Mouse (Mus musculus) lung, embryonic 16.5 days (tissue): ENCODE data around the gene Hist1h3c. TPM values are rescaled to one million over a fixed set of nuclear protein-coding genes. Genes with fewer than 3 reads are reported as not detected.
"Not testable (repeated sequence)": the region's sequence is repeated elsewhere in the genome, so short reads cannot be mapped to it uniquely, and the experiment has no call there.

Experiments used
- ATAC-seq: fragments of 200-750 bp; cut with Nextera tagmentation; 2 replicates; pipeline ENCODE4 v1.8.0; 2017; ENCODE audit warnings: low read depth, mild to moderate bottlenecking, moderate library complexity
- H3K27ac ChIP-seq: fragments of 300-500 bp; sonication (generic); 2 replicates; pipeline ENCODE4 v1.5.1; 2014; ENCODE audit warnings: mild to moderate bottlenecking, control low read depth, low read length
- H3K27me3 ChIP-seq: fragments of 300-500 bp; sonication (generic); 2 replicates; pipeline ENCODE4 v1.6.1; 2014; ENCODE audit warnings: low read depth, low read length, mixed read lengths; ENCODE audit not compliant: control insufficient read depth, insufficient read depth
- H3K36me3 ChIP-seq: fragments of 300-500 bp; sonication (generic); 2 replicates; pipeline ENCODE4 v1.6.1; 2014; ENCODE audit warnings: low read length; ENCODE audit not compliant: control insufficient read depth, insufficient read depth
- H3K4me1 ChIP-seq: fragments of 300-500 bp; sonication (generic); replicated peaks from 2 replicates; pipeline ENCODE4 v1.6.1; 2014; ENCODE audit warnings: low read length, mixed read lengths; ENCODE audit not compliant: control insufficient read depth, insufficient read depth
- H3K4me2 ChIP-seq: fragments of 300-500 bp; sonication (generic); 2 replicates; pipeline ENCODE4 v1.6.1; 2014; ENCODE audit warnings: low read depth, low read length, control low read depth
- H3K4me3 ChIP-seq: fragments of 300-500 bp; sonication (generic); 2 replicates; pipeline ENCODE4 v1.5.1; 2014; ENCODE audit warnings: mild to moderate bottlenecking, low read length, control low read depth
- H3K9ac ChIP-seq: fragments of 300-500 bp; sonication (generic); 2 replicates; pipeline ENCODE4 v1.6.1; 2014; ENCODE audit warnings: low read length, control low read depth
- H3K9me3 ChIP-seq: fragments of 300-500 bp; sonication (generic); 2 replicates; pipeline ENCODE4 v1.6.1; 2016; ENCODE audit warnings: low read length; ENCODE audit not compliant: control insufficient read depth
- WGBS: fragments of 180-500 bp; shearing (Covaris S2); extraction: QIAGEN DNeasy Blood & Tissue Kit; methylation state at CpG from one replicate; pipeline ENCODE4 v1.1.7; 2014; 5-methylcytosine and 5-hydroxymethylcytosine counted together
- polyA plus RNA-seq: library from polyadenylated mRNA; unstranded; fragments of >200 nt; fragmentation: Nextera tagmentation; extraction: Ambion mirVana; gene quantifications from 2 replicates; pipeline ENCODE4 v1.2.1, GENCODE M21; 2015

Hist1h3c gene
- polyA plus RNA-seq, 1 experiment from 2014 or later = 9.7 TPM

DNA sequence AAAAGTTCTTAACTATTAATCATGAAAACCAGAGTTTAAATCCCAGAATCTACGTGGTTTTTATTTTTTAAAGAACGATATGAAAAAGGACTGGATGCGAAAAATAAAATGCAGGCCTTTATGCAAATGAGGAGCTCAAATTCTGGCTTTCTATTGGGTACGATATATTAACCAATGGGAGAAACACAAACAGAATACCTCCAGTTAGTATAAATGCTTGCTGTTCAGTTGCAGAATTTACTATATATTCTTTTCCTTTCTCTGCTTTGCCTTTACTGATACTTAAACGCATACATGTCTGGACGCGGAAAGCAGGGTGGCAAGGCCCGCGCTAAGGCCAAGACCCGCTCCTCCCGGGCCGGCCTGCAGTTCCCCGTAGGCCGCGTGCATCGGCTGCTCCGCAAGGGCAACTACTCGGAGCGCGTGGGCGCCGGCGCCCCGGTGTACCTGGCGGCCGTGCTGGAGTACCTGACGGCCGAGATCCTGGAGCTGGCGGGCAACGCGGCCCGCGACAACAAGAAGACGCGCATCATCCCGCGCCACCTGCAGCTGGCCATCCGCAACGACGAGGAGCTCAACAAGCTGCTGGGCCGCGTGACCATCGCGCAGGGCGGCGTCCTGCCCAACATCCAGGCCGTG is 5.6 kb upstream of the Hist1h3c start, which contains the start of gene Hist1h2ab:
TSS of gene Hist1h2ab (plus strand) at position 288 of the 639 bp plus-strand sequence.
- under 1% methylated on average over 26 of the region's 47 CpGs for WGBS

DNA sequence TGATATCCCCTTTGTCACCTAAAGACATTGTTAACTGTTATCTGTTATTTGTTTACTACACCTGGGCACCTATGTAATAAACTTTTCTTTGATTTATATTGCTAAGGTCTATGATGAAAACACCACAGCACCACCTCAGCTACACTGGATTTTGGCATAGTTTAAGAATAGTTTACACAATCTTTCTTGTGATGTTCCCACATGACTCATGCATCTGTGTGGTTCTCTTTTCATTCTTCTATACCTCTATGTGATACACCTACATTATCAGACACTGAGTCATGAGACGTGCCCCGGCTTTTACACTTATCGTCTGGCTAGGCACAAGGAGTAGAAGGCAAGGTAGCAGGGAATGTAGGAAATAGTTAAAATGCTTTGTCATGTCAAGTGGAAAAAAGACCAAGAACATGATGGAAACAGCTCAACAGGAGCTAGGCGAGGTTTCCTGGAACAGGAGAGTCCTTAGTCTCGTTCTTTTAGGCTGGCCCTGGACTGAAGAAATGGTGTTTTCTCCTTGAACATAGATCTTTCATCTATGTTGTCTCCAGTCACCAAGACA is 4.2 kb upstream of the Hist1h3c start:
- H3K4me1 ChIP-seq = peaks cover 14% of the 10 kb centered on the region
- H3K4me3 ChIP-seq = no peak overlapping the region
- H3K9me3 ChIP-seq = no peaks in the 10 kb centered on the region
- H3K9ac ChIP-seq = no peak overlapping the region
- no peak for ATAC-seq
- WGBS = 86% methylated on average over 5 of the region's 5 CpGs
- no peak overlapping the region for H3K4me2 ChIP-seq
- H3K27ac ChIP-seq = 0 out of 2 replicates have a peak overlapping the region, but pooled peaks have one; percentile 1
- H3K27me3 ChIP-seq = no peaks in the 10 kb centered on the region
- no peaks in the 10 kb centered on the region for H3K36me3 ChIP-seq

More for the DNA sequence above, 5.6 kb upstream of the Hist1h3c start, which contains the start of gene Hist1h2ab:
- Histone ChIP-seq H3K4me1 (peaks cover 14% of the 10 kb centered on the region), H3K4me3 (peak within 1 kb of the TSS; percentile 49), H3K27ac (peak within 1 kb of the TSS; percentile 98), H3K9ac (peak within 1 kb of the TSS; percentile 67), H3K4me2 (peak within 1 kb of the TSS; percentile 65)
- not testable (repeated sequence) for H3K9me3 ChIP-seq, H3K27me3 ChIP-seq, H3K36me3 ChIP-seq
- peak; percentile 47 for ATAC-seq

- Histone ChIP-seq H3K27me3 (no peaks in the 10 kb centered on the region), H3K4me3 (no peak overlapping the region; the same call in 1 of the 2 replicates), H3K27ac (peak overlapping the region; percentile 99), H3K4me2 (peak overlapping the region; percentile 52), H3K9ac (peak overlapping the region; percentile 55), H3K36me3 (no peaks in the 10 kb centered on the region), H3K9me3 (no peaks in the 10 kb centered on the region), H3K4me1 (peaks cover 14% of the 10 kb centered on the region)
- ATAC-seq = no peak
- WGBS = 3% methylated on average over 4 of the region's 4 CpGs
Measured at GRCm38 (mm10) chr13:23747892-23748288, 2.5 kb upstream of the Hist1h3c start.

DNA sequence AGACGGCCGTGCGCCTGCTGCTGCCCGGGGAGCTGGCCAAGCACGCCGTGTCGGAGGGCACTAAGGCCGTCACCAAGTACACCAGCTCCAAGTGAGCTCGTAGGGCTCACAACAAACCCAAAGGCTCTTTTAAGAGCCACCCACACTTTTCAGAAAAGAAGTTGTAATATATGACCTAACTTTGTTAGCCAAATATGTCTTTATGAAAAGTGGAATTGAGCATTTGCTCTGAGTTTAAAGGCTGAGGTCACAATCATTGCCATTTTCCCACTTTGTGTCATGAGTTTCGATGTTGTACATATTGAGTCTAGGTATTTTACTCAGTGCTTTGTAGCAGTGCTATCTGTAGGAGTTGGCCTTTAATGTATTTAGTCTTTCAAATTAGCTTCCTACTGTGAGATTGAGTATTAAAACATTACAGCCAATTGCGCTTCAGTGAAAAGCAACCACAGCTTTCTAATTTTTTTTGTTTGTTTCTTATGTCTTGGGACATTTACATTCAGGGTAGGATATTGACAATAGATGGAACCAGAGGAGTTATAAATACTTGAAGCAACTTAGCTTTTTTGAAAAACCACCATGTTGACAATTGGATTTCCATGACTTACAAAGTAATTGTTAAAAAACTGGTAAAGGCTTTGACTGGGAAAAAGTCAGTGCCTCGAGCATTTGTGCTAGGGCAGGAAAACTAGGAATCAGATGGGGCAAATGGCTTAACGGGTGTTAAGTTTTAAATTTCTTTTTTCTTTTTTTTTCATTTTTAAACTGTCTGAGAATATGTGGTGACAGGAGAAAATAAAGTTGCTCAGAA is 1.9 kb upstream of the Hist1h3c start:
- H3K27me3 ChIP-seq = no peaks in the 10 kb centered on the region
- peak overlapping the region; percentile 52 for H3K4me3 ChIP-seq
- H3K9ac ChIP-seq = peak overlapping the region; percentile 67
- WGBS = 3% methylated on average over 10 of the region's 13 CpGs
- peaks cover 13% of the 10 kb centered on the region for H3K4me1 ChIP-seq
- ATAC-seq = peak; percentile 4; the same call in 1 of the 2 replicates
- H3K36me3 ChIP-seq = no peaks in the 10 kb centered on the region
- no peaks in the 10 kb centered on the region for H3K9me3 ChIP-seq
- H3K4me2 ChIP-seq = peak overlapping the region; percentile 52
- H3K27ac ChIP-seq = peak overlapping the region; percentile 99

- Histone ChIP-seq H3K4me3 (peak within 1 kb of the TSS; percentile 52), H3K4me1 (peaks cover 15% of the 10 kb centered on the region), H3K27ac (peak within 1 kb of the TSS; percentile 99), H3K4me2 (peak within 1 kb of the TSS; percentile 63), H3K9ac (peak within 1 kb of the TSS; percentile 75)
- H3K27me3 ChIP-seq, H3K36me3 ChIP-seq, H3K9me3 ChIP-seq: not testable (repeated sequence)
- peak; percentile 92 for ATAC-seq
- WGBS = under 1% methylated on average over 38 of the region's 58 CpGs
Measured at GRCm38 (mm10) chr13:23746201-23747080, 1.0 kb upstream of the Hist1h3c start, which contains the start of gene Hist1h2bb. Gene Hist1h2bb (plus strand): TSS chr13:23746734.

GRCm38 (mm10) chr13:23744421-23745380 is 701 bp downstream of the Hist1h3c start:
- no peaks in the 10 kb centered on the region for H3K27me3 ChIP-seq
- no peaks in the 10 kb centered on the region for H3K36me3 ChIP-seq
- peak overlapping the region; percentile 63 for H3K4me2 ChIP-seq
- no peaks in the 10 kb centered on the region for H3K9me3 ChIP-seq
- no peak for ATAC-seq
- peak overlapping the region; percentile 82 for H3K27ac ChIP-seq
- peak overlapping the region; percentile 52 for H3K4me3 ChIP-seq
- WGBS = 1% methylated on average over 13 of the region's 36 CpGs
- H3K4me1 ChIP-seq = peaks cover 19% of the 10 kb centered on the region
- H3K9ac ChIP-seq = peak overlapping the region; percentile 72

- Histone ChIP-seq H3K4me1 (peaks cover 19% of the 10 kb centered on the region), H3K9ac (peak overlapping the region; percentile 72), H3K4me3 (peak overlapping the region; percentile 52), H3K27ac (peak overlapping the region; percentile 82), H3K27me3 (no peaks in the 10 kb centered on the region), H3K9me3 (no peaks in the 10 kb centered on the region), H3K4me2 (peak overlapping the region; percentile 63), H3K36me3 (no peaks in the 10 kb centered on the region)
- ATAC-seq = no peak
- 15% methylated on average over 4 of the region's 4 CpGs for WGBS
Measured at GRCm38 (mm10) chr13:23743963-23744362, 1.4 kb downstream of the Hist1h3c start.

- H3K36me3 ChIP-seq = no peaks in the 10 kb centered on the region
Measured at GRCm38 (mm10) chr13:23743215-23743614, 2.2 kb downstream of the Hist1h3c start.

More at GRCm38 (mm10) chr13:23743215-23743614, 2.2 kb downstream of the Hist1h3c start:
- ATAC-seq = no peak
- H3K9me3 ChIP-seq = no peaks in the 10 kb centered on the region
- H3K9ac ChIP-seq = no peak overlapping the region
- no peaks in the 10 kb centered on the region for H3K27me3 ChIP-seq
- no peak overlapping the region for H3K27ac ChIP-seq
- 73% methylated on average over 5 of the region's 5 CpGs for WGBS
- H3K4me2 ChIP-seq = no peak overlapping the region
- no peak overlapping the region for H3K4me3 ChIP-seq
- peaks cover 16% of the 10 kb centered on the region for H3K4me1 ChIP-seq
